Mouse (Mus musculus): Measurements from ENCODE around the gene Shisa3. TPM values are rescaled to one million over a fixed set of nuclear protein-coding genes. Genes with fewer than 3 reads are reported as not detected.

The Shisa3 gene
- polyA plus RNA-seq, 1 experiment from 2014 or later, result 2.1 TPM

- no peak overlapping the region for H3K27ac ChIP-seq (ENCODE audit: low read length)
- no peak for ATAC-seq (ENCODE audit: low read depth)
- no peaks in the 10 kb centered on the region for H3K9me3 ChIP-seq (ENCODE audit: control insufficient read depth, low read length)
- H3K27me3 ChIP-seq (ENCODE audit: control insufficient read depth, insufficient read depth, low read depth, low read length), result no peaks in the 10 kb centered on the region
- H3K4me2 ChIP-seq (ENCODE audit: low read depth, low read length), result no peak overlapping the region
- 0 out of 2 replicates have a peak, but pooled peaks cover 5% of the 10 kb centered on the region for H3K36me3 ChIP-seq (ENCODE audit: control insufficient read depth, insufficient read depth, low read length)
- WGBS, result 59% methylated on average over 14 of the region's 14 CpGs
- no peaks in the 10 kb centered on the region; the same call in none of the 2 replicates for H3K4me1 ChIP-seq (replicated peaks; ENCODE audit: control insufficient read depth, insufficient read depth, low read length)
- H3K9ac ChIP-seq (ENCODE audit: low read length), result no peak overlapping the region
- H3K4me3 ChIP-seq (ENCODE audit: low read length), result no peak overlapping the region
Observed at GRCm38 (mm10) chr5:67655696-67656519, 48.2 kb downstream of the Shisa3 start.

- Histone ChIP-seq H3K4me3 (ENCODE audit: low read length) (no peak overlapping the region), H3K27me3 (ENCODE audit: control insufficient read depth, insufficient read depth, low read depth, low read length) (no peaks in the 10 kb centered on the region), H3K36me3 (ENCODE audit: control insufficient read depth, insufficient read depth, low read length) (0 out of 2 replicates have a peak, but pooled peaks cover 5% of the 10 kb centered on the region), H3K9me3 (ENCODE audit: control insufficient read depth, low read length) (no peaks in the 10 kb centered on the region), H3K4me1 (replicated peaks; ENCODE audit: control insufficient read depth, insufficient read depth, low read length) (no peaks in the 10 kb centered on the region; the same call in none of the 2 replicates), H3K27ac (ENCODE audit: low read length) (no peak overlapping the region), H3K4me2 (ENCODE audit: low read depth, low read length) (no peak overlapping the region), H3K9ac (ENCODE audit: low read length) (no peak overlapping the region)
- no peak for ATAC-seq (ENCODE audit: low read depth)
- 65% methylated on average over 13 of the region's 13 CpGs for WGBS
Observed at GRCm38 (mm10) chr5:67656821-67657259, 49.2 kb downstream of the Shisa3 start.

- no peak overlapping the region for H3K9ac ChIP-seq (ENCODE audit: low read length)
- no peaks in the 10 kb centered on the region for H3K27me3 ChIP-seq (ENCODE audit: control insufficient read depth, insufficient read depth, low read depth, low read length)
- no peak overlapping the region for H3K4me2 ChIP-seq (ENCODE audit: low read depth, low read length)
- H3K4me3 ChIP-seq (ENCODE audit: low read length), result no peak overlapping the region
- 84% methylated on average over 9 of the region's 9 CpGs for WGBS
- 0 out of 2 replicates have a peak, but pooled peaks cover 2% of the 10 kb centered on the region for H3K36me3 ChIP-seq (ENCODE audit: control insufficient read depth, insufficient read depth, low read length)
- H3K4me1 ChIP-seq (replicated peaks; ENCODE audit: control insufficient read depth, insufficient read depth, low read length), result no peaks in the 10 kb centered on the region
- no peak overlapping the region for H3K27ac ChIP-seq (ENCODE audit: low read length)
- ATAC-seq (ENCODE audit: low read depth), result no peak
- H3K9me3 ChIP-seq (ENCODE audit: control insufficient read depth, low read length), result no peaks in the 10 kb centered on the region
Observed at GRCm38 (mm10) chr5:67659864-67660263, 52.2 kb downstream of the Shisa3 start.

- H3K4me3 ChIP-seq (ENCODE audit: low read length), result no peak overlapping the region
- WGBS, result 55% methylated on average over 6 of the region's 6 CpGs
- H3K9me3 ChIP-seq (ENCODE audit: control insufficient read depth, low read length), result no peaks in the 10 kb centered on the region
- H3K9ac ChIP-seq (ENCODE audit: low read length), result no peak overlapping the region
- H3K4me2 ChIP-seq (ENCODE audit: low read depth, low read length), result no peak overlapping the region
- H3K27me3 ChIP-seq (ENCODE audit: control insufficient read depth, insufficient read depth, low read depth, low read length), result no peaks in the 10 kb centered on the region
- 0 out of 2 replicates have a peak, but pooled peaks cover 2% of the 10 kb centered on the region for H3K36me3 ChIP-seq (ENCODE audit: control insufficient read depth, insufficient read depth, low read length)
- no peak overlapping the region for H3K27ac ChIP-seq (ENCODE audit: low read length)
- no peaks in the 10 kb centered on the region for H3K4me1 ChIP-seq (replicated peaks; ENCODE audit: control insufficient read depth, insufficient read depth, low read length)
- no peak for ATAC-seq (ENCODE audit: low read depth)
Observed at GRCm38 (mm10) chr5:67662715-67663114, 55.0 kb downstream of the Shisa3 start.

- H3K27ac ChIP-seq (ENCODE audit: low read length), result no peak overlapping the region
- H3K36me3 ChIP-seq (ENCODE audit: control insufficient read depth, insufficient read depth, low read length), result no peaks in the 10 kb centered on the region
- peak overlapping the region; percentile 4; the same call in 1 of the 2 replicates for H3K4me3 ChIP-seq (ENCODE audit: low read length)
- WGBS, result 39% methylated on average over 13 of the region's 13 CpGs
- no peaks in the 10 kb centered on the region for H3K9me3 ChIP-seq (ENCODE audit: control insufficient read depth, low read length)
- H3K4me2 ChIP-seq (ENCODE audit: low read depth, low read length), result peak overlapping the region; percentile 47
- peak; percentile 81 for ATAC-seq (ENCODE audit: low read depth)
- H3K4me1 ChIP-seq (replicated peaks; ENCODE audit: control insufficient read depth, insufficient read depth, low read length), result no peaks in the 10 kb centered on the region
- H3K9ac ChIP-seq (ENCODE audit: low read length), result no peak overlapping the region
- no peaks in the 10 kb centered on the region for H3K27me3 ChIP-seq (ENCODE audit: control insufficient read depth, insufficient read depth, low read depth, low read length)
Observed at GRCm38 (mm10) chr5:67669436-67669896, 61.8 kb downstream of the Shisa3 start.

GRCm38 (mm10) chr5:67670158-67670557 is 62.5 kb downstream of the Shisa3 start:
- Histone ChIP-seq H3K27ac (ENCODE audit: low read length) (no peak overlapping the region), H3K4me2 (ENCODE audit: low read depth, low read length) (no peak overlapping the region), H3K36me3 (ENCODE audit: control insufficient read depth, insufficient read depth, low read length) (no peaks in the 10 kb centered on the region), H3K27me3 (ENCODE audit: control insufficient read depth, insufficient read depth, low read depth, low read length) (no peaks in the 10 kb centered on the region), H3K9me3 (ENCODE audit: control insufficient read depth, low read length) (no peaks in the 10 kb centered on the region), H3K4me3 (ENCODE audit: low read length) (no peak overlapping the region), H3K4me1 (replicated peaks; ENCODE audit: control insufficient read depth, insufficient read depth, low read length) (no peaks in the 10 kb centered on the region), H3K9ac (ENCODE audit: low read length) (no peak overlapping the region)
- 76% methylated on average over 6 of the region's 6 CpGs for WGBS
- no peak for ATAC-seq (ENCODE audit: low read depth)

GRCm38 (mm10) chr5:67673008-67673407 is 65.3 kb downstream of the Shisa3 start:
- ATAC-seq (ENCODE audit: low read depth), result no peak
- H3K9ac ChIP-seq (ENCODE audit: low read length), result no peak overlapping the region
- H3K4me1 ChIP-seq (replicated peaks; ENCODE audit: control insufficient read depth, insufficient read depth, low read length), result no peaks in the 10 kb centered on the region
- no peak overlapping the region for H3K27ac ChIP-seq (ENCODE audit: low read length)
- no peaks in the 10 kb centered on the region for H3K9me3 ChIP-seq (ENCODE audit: control insufficient read depth, low read length)
- no peak overlapping the region for H3K4me2 ChIP-seq (ENCODE audit: low read depth, low read length)
- H3K4me3 ChIP-seq (ENCODE audit: low read length), result no peak overlapping the region
- H3K27me3 ChIP-seq (ENCODE audit: control insufficient read depth, insufficient read depth, low read depth, low read length), result no peaks in the 10 kb centered on the region
- 0 out of 2 replicates have a peak, but pooled peaks cover 3% of the 10 kb centered on the region for H3K36me3 ChIP-seq (ENCODE audit: control insufficient read depth, insufficient read depth, low read length)
- 74% methylated on average over 4 of the region's 4 CpGs for WGBS

Small RNAs within 50 kb of the gene (microRNA-seq; reads per million reads assigned to microRNA genes)
- not detected for gene Gm23617

Other genes with a start within 250 kb of the Shisa3 start
- gene Bend4, start 179.6 kb upstream of the Shisa3 start, polyA plus RNA-seq (2015; fragmentation: Nextera tagmentation; extraction: Ambion mirVana), result 7.4 and 7.5 TPM in 2 replicates
- gene Atp8a1, start 239.6 kb downstream of the Shisa3 start, polyA plus RNA-seq (2015; fragmentation: Nextera tagmentation; extraction: Ambion mirVana), result 55.2 and 57.3 TPM in 2 replicates